Mouse (Mus musculus) cerebellum, adult (tissue): ENCODE measurements around the gene Il13ra1.

Experiments used
- ATAC-seq: cut with Nextera tagmentation; 2 replicates; pipeline ENCODE4 v1.9.2; 2017; ENCODE audit warnings: mild to moderate bottlenecking, moderate library complexity, mixed read lengths; ENCODE audit not compliant: insufficient number of reproducible peaks, low FRiP score, low TSS enrichment

Il13ra1 gene

DNA sequence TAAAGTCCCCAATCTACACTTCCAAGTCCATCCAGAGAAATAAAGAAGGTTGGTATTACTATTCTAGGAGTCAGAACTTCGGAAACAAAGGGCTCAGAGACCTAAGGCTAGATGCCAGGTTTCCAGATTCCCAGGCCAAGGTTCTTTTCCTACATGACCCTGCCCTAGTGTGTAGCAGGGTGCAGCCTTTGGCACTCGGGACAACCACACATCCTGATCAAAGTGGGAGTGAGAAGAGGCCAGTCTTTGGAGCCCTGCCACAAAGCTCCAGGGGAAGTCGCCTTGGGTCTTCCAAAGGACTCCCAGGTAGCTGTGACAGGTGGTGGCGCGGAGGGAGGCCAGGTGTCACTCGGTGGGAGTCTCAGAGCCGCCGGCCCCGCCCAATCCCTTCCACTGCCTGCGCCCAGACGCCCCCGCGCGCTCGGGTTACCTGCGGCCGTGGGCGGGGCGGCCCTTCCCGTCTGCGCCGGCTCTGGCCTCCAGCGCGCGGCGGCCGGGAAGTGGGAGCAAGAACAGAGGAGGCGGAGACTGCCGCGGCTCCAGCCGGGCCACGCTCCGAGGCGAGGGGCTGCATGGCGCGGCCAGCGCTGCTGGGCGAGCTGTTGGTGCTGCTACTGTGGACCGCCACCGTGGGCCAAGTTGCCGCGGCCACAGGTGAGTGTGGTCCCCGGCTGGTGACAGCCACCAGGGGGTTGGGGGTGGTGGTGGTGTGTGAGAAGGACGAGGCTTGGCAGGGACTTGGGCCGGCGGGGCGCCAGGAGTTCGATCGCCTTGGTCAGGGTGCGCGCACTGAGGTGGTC, at the start of gene Il13ra1:
TSS of gene Il13ra1 (plus strand) at position 489 of the 800 bp plus-strand sequence.
- peak; percentile 56; the same call in 1 of the 2 replicates for ATAC-seq

- no peak for ATAC-seq
Measured at GRCm38 (mm10) chrX:36073997-36074396, 37.9 kb upstream of the Il13ra1 start.

GRCm38 (mm10) chrX:36077164-36077563, 34.7 kb upstream of the Il13ra1 start:
- no peak for ATAC-seq

DNA sequence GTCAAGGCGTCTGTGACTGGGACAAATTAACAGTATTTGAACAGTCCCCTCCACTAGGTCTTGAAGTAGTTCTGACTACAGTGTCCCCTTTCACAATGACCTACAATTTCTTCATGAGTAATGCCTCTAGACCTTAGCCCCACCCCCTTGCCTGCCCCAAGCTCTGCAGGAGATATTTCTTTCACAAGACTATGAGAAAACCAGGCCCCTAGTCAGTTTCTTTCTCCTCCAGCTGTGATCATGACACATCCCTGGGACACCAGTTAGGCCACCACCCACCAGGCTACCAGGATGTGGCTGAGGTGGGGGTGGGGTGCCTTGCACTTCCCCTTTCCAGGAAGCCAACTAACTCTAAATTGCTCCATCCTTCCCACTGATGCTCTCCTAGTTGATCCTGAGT, 29.0 kb upstream of the Il13ra1 start:
- ATAC-seq, result no peak

GRCm38 (mm10) chrX:36088464-36089256, 23.2 kb upstream of the Il13ra1 start:
- no peak for ATAC-seq

DNA sequence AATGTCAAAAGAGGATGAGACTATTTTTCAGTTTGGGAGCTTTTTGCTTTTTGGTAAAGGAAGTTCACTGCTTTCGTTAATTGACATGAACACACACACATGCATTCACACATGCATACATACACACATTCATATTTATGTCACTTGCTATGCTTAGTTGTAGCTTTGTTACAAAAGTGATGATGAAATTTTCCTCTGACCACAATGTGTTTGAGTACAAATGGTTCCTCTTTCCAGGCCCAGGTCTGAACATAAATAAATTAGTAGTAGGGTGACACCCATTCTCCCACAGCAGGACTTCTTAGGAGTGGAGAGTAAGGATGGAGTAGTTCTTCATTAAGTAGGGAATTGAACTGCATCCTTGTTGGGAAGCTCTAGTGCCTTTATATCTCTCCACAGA, 11.0 kb upstream of the Il13ra1 start:
- ATAC-seq, result no peak

DNA sequence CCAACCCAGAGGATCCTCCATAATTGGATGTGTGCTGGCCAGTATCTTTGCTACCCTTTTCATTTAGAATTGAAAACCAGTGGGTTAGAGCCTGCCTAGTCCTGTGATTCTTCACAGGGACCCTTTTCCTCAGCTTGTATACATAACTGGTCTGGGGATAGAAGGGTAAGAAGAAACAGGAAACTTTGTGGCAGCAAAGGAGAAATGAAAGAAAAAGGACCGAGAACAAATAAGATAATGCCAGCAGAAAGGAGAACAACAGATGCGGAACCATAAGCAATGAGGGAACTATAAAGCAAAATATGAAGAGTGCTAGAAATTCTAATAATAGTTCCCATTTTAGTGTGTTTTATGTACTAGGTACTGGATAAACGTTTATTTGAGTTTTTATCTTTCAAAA, 10.6 kb upstream of the Il13ra1 start:
- ATAC-seq, result no peak

DNA sequence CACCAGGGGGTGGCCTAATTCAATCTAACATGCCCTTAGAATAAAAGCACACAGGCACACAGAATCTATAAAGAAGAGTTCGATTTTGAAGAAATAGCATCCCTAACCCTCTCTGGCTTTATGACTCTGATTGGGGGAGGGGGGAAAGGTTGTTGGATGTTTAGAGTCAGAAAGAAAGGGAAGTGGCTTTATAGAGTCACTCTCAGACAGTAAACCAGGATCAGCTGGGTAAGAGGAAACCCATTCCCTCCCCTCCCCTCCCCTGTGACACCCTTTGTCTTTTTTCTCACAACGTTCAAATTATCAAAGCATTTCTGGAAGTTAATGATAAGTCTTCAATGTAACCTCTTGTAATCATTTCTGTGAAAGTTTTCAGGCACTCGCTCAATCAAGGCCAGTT, 3.3 kb upstream of the Il13ra1 start:
- ATAC-seq, result no peak

- ATAC-seq, result peak; percentile 15; the same call in 1 of the 2 replicates
Measured at GRCm38 (mm10) chrX:36112422-36112750, 476 bp downstream of the Il13ra1 start.

DNA sequence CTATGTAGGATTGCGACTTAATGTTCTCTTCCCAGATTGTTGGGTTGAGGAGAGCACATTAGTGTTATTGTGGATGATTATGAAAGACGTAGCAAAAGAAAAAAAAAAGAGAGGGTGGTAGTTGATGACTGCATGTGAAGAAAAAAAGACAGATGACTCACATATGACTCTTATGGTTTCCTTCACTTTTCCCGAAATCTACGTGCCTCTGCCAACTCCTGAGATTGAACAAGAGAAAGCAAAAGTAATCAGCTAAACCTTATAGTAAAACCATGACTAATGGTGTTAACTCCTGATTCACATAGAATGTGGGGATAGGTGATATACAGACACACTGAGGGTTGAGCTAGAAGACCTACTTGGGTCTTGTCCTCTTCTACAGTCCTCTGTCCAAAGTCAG, 3.3 kb downstream of the Il13ra1 start:
- ATAC-seq, result no peak

- ATAC-seq, result no peak
Measured at GRCm38 (mm10) chrX:36129037-36129770, 17.3 kb downstream of the Il13ra1 start.

GRCm38 (mm10) chrX:36129771-36130108, 17.8 kb downstream of the Il13ra1 start:
- ATAC-seq, result no peak

DNA sequence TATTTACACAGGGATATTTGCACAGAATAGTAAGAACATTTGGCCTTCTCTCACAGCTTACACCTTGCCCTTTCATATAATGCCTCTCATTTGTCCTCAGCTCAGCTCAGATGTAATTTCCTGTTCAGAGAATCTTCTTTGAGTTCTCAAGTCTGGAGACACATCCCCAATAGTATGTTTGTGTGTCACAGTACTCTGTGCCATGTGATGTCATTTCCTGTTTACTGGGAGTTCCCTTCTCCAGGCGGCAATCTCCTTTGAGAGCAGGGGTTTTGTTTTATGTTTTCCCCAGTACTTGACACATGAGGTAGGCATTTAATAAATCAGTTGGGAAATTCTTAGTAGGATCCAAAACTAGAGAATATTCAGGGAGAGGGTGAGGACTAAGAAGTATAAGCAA, 24.4 kb downstream of the Il13ra1 start:
- ATAC-seq, result no peak

- no peak for ATAC-seq
Measured at GRCm38 (mm10) chrX:36141994-36142639, 30.2 kb downstream of the Il13ra1 start.

GRCm38 (mm10) chrX:36146746-36147145, 34.8 kb downstream of the Il13ra1 start:
- no peak for ATAC-seq

DNA sequence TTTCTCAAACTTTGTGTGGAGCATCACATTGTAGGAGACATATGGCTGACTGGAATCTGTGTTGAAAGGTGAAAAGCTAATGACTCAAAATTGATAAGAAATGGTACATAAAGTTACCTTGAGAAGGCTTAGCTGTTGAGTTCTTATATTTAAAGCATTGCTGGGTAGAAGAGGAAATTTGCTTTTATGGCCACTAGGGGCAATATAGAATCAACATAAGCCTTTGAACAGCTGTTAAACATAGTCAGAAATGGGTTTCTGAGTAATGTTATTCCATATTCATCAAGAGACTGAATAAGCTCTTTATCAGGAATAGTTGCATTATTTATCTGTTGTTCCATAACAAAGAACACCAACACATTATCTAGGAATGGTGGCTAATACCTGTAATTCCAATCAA, 38.2 kb downstream of the Il13ra1 start:
- ATAC-seq, result no peak

DNA sequence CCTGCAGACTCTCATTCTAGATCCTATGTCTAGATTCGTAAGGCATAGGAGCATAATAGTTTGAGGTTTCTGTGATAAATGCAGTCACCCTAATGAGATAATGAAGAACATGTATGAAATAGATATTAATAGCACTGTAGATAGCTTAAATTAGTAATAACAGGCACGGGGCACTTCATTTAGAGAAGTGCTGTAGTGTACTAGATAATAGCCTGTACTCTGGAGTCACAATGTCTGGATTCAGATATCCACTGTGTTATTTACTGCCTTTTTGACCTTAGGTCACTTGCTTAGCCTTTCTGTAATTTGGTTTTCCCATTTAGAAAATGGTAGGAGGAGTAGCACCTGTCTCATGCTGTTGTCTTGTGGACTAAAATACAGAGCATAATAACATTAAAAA, 44.8 kb downstream of the Il13ra1 start:
- ATAC-seq, result no peak

- no peak for ATAC-seq
Measured at GRCm38 (mm10) chrX:36161567-36161966, 49.7 kb downstream of the Il13ra1 start.

DNA sequence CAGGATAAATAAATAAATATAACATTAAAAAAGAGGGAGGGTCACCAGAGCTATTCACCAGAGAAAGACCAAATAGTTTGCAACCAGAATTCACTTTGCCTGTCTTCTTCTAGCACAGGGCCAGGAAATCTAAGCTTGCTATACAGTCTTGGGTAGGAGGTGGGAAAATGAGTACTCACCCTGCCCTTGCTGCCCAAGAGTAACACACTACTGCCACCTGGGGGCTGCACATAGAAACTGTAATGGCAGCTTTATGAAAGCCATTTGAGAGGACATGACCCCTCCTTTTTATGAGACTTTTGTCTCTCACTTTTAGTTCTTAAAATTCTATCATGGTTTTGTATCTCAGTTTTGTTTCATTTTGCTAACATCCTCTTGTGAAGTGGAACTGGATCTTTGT, 71.7 kb downstream of the Il13ra1 start:
- ATAC-seq, result no peak

GRCm38 (mm10) chrX:36186036-36186435, 74.1 kb downstream of the Il13ra1 start:
- ATAC-seq, result no peak

DNA sequence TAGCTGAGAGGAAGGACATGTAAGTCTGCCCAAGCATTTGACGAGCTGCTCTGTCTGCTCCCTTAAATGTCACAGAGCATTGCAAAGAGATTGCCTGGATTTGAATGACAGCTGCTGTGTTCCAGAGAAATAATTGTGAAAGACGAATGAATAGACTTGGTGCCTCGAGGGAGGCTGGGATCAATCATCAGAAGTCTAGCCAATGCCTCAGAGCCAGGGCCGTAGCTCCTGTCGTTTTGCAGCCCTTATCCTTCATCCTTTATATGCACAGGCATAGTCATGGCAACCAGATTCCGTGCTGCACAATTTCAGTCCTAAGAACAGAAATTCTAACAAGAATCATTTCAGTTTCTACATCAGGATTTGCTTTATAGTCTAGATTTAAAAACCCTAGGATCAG, 74.5 kb downstream of the Il13ra1 start:
- ATAC-seq, result no peak
